26 mouse cellular contexts compared by ENCODE assay signal in the genomic region with DNA sequence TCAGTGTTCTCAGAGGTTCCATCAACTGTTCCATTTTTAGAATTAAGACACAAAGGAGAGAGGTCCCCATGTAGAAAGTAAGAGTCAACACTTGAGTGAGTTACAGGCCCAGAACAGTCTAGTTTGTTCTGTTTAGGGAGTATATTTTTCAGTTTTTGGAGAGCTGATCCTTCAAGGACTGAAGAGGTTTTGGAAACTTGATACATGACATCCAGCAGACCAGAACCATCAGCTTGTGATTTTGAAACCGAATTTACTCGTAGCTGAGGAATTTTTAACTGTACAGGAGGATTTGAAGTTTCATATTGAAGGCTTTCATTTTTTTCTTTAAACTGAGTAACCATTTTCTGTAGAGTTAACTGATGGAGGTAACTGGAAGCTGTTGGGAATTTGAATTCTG.
DNase-seq lines count a peak whose midpoint lies in the region; ATAC-seq lines count a peak whose summit lies in the region.
"Had no signal": no experiment of that assay in that cellular context is flagged by ENCODE, and none has a peak within 500 bp of the region (broad histone marks: within the 10 kb centered on the region; RNA-seq: fewer than 3 reads in every experiment).

No protein-coding gene starts in this region.

- H3K4me3 ChIP-seq in midbrain, embryonic 11.5 days (ENCODE audit: low read depth, low read length): no peak overlapping the region
- H3K4me3 ChIP-seq in midbrain, embryonic 15.5 days: no peak overlapping the region
- H3K4me3 ChIP-seq: embryonic facial prominence, embryonic 13.5 days; embryonic facial prominence, embryonic 15.5 days; erythroblast, embryonic 14.5 days; forebrain, embryonic 10.5 days; forebrain, embryonic 12.5 days had no signal

- no peak for ATAC-seq in midbrain, embryonic 11.5 days (ENCODE audit: low FRiP score)
- no peak for ATAC-seq in midbrain, embryonic 15.5 days (replicated peaks)
- ATAC-seq in megakaryocyte progenitor cell, adult 5-6 weeks (replicated peaks; ENCODE audit: poor library complexity): no peak
- ATAC-seq: activated CD4-positive, CD25-positive, alpha-beta regulatory T cell, adult 4 months; CD4-positive, CD25-positive, alpha-beta regulatory T cell, adult 4 months; forebrain, embryonic 14.5 days; forebrain, embryonic 16.5 days had no signal

- H3K27me3 ChIP-seq in midbrain, embryonic 11.5 days (ENCODE audit: control insufficient read depth, insufficient read depth, low read length): no peaks in the 10 kb centered on the region
- H3K27me3 ChIP-seq in midbrain, embryonic 15.5 days (replicated peaks): no peaks in the 10 kb centered on the region
- H3K27me3 ChIP-seq: CH12.LX; embryonic facial prominence, embryonic 13.5 days; embryonic facial prominence, embryonic 15.5 days; forebrain, embryonic 12.5 days had no signal

- no peak overlapping the region for H3K4me2 ChIP-seq in midbrain, embryonic 11.5 days
- no peak overlapping the region for H3K4me2 ChIP-seq in midbrain, embryonic 15.5 days
- H3K4me2 ChIP-seq: embryonic facial prominence, embryonic 13.5 days; embryonic facial prominence, embryonic 15.5 days; forebrain, embryonic 12.5 days had no signal

- no peaks in the 10 kb centered on the region for H3K36me3 ChIP-seq in midbrain, embryonic 11.5 days (ENCODE audit: control insufficient read depth, insufficient read depth, low read length)
- no peaks in the 10 kb centered on the region for H3K36me3 ChIP-seq in midbrain, embryonic 15.5 days (replicated peaks)
- H3K36me3 ChIP-seq: embryonic facial prominence, embryonic 15.5 days had no signal

- 95% methylated on average over 2 of the region's 2 CpGs for WGBS in midbrain, embryonic 11.5 days
- 94% methylated on average over 2 of the region's 2 CpGs for WGBS in midbrain, embryonic 15.5 days

- no peaks in the 10 kb centered on the region for H3K4me1 ChIP-seq in midbrain, embryonic 11.5 days (ENCODE audit: control insufficient read depth, insufficient read depth, low read length)
- H3K4me1 ChIP-seq in midbrain, embryonic 15.5 days: no peaks in the 10 kb centered on the region
- H3K4me1 ChIP-seq: embryonic facial prominence, embryonic 13.5 days; embryonic facial prominence, embryonic 15.5 days; forebrain, embryonic 10.5 days; forebrain, embryonic 12.5 days had no signal

- DNase-seq in midbrain, embryonic 11.5 days (ENCODE audit: low spot score, missing footprints): peak; percentile 51
- peak; percentile 56 for DNase-seq in NIH3T3 (ENCODE audit: low read depth)
- no peak for DNase-seq in adrenal gland, postnatal 25 days
- DNase-seq: adrenal gland, adult 8-10 months; adrenal gland, postnatal 14 days; B cell, adult 2 months; cerebellum, adult 11 months; cerebellum, adult 18-20 months; cerebellum, adult 8-10 months; cerebellum, adult 9-11 months; cerebellum, postnatal 14 days; cerebellum, postnatal 36 days; embryo, embryonic 11 days had no signal

- H3K9me3 ChIP-seq in midbrain, embryonic 11.5 days (ENCODE audit: control insufficient read depth, low read length): no peaks in the 10 kb centered on the region
- no peaks in the 10 kb centered on the region for H3K9me3 ChIP-seq in midbrain, embryonic 15.5 days
- H3K9me3 ChIP-seq: embryonic facial prominence, embryonic 13.5 days; embryonic facial prominence, embryonic 15.5 days; forebrain, embryonic 10.5 days; forebrain, embryonic 12.5 days; G1E had no signal

- no peak overlapping the region for H3K9ac ChIP-seq in midbrain, embryonic 11.5 days (ENCODE audit: low read length)
- H3K9ac ChIP-seq in midbrain, embryonic 15.5 days: no peak overlapping the region
- H3K9ac ChIP-seq: embryonic facial prominence, embryonic 13.5 days; embryonic facial prominence, embryonic 15.5 days; forebrain, embryonic 12.5 days had no signal

- H3K27ac ChIP-seq in midbrain, embryonic 11.5 days (ENCODE audit: low read depth, low read length): no peak overlapping the region
- H3K27ac ChIP-seq in midbrain, embryonic 15.5 days: no peak overlapping the region
- H3K27ac ChIP-seq: embryonic facial prominence, embryonic 13.5 days; embryonic facial prominence, embryonic 15.5 days; forebrain, embryonic 10.5 days; forebrain, embryonic 12.5 days had no signal
